Mouse (Mus musculus) layer of hippocampus, postnatal 25 days (tissue): Measurements from ENCODE around the gene Pole2. TPM values are rescaled to one million over a fixed set of nuclear protein-coding genes. Genes with fewer than 3 reads are reported as not detected.

Source experiments
- DNase-seq, 2 experiments: peaks; one replicate each; pipeline ENCODE4 v3.0.0; 2022; ENCODE audit warnings: mixed read lengths in 2 of 2, low spot score in 1 of 2; ENCODE audit errors: extremely low spot score in 1 of 2
- total RNA-seq, 2 experiments: library from RNA; stranded (reverse); gene quantifications; 2 replicates each; pipeline ENCODE4 v1.2.3; 2021

Pole2 gene
- total RNA-seq = 1 to 10 TPM in 1 of 2 experiments, under 1 TPM in 1; 0.27 to 1.4 TPM

DNA sequence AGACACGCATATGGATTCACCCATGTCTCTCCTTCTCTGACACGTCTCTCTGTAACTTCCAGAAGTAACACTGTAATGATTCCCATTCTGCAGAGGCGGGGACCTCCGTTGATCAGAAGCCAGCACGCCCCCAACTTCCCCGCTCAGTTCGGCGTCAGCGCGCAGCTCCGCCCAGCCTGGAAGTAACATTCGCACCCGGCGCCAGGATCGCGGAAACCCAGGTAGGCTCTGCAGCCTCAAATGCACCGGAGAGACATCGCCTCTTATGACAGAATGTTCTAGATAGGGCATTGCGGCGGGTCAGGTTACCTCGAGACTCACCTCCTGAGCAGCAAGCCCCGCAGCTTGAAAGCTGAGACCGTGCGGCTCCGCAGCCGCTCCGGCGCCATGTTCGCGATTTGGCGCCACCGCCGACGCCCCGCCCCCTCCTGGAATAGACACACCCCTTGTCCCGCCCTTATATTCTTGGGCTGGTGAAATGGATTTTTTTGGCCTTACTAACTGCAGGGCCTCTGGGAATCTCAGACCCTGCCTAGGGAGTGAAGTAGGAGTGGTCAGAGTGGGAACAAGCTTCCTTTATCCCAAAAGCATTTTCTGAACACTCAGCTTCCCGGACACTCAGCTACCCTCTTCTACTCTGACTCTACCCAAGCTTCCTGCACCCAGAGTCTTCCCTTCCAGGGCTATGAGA is at the start of gene Pole2:
TSS of gene Pole2 (minus strand) at position 420 of the 691 bp plus-strand sequence.
- peak; percentile 78 to 81 for DNase-seq

DNA sequence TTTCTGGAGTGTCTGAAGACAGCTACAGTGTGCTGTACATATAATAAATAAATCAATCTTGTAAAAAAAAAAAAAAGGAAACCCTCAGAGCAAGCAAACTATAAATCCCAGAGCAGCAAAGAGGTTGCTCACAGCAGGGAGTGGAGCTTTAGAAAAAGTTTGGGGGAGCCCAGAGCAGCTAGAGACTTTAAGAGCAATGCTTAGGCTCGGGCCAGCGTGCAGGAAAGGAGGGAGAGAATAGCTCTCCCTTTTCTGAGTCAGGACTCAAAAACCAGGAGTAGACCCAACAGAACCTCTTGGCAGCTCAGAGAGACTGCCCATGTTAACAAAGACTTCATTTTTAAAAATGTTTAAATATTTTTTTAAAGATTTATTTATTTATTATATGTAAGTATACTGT is 41.0 kb upstream of the Pole2 start:
- DNase-seq = no peak

- peak in 1 of 2 experiments; percentile 3 for DNase-seq
Observed at GRCm38 (mm10) chr12:69267956-69268632, 40.1 kb upstream of the Pole2 start.

GRCm38 (mm10) chr12:69265031-69265430 is 37.0 kb upstream of the Pole2 start:
- DNase-seq = no peak

DNA sequence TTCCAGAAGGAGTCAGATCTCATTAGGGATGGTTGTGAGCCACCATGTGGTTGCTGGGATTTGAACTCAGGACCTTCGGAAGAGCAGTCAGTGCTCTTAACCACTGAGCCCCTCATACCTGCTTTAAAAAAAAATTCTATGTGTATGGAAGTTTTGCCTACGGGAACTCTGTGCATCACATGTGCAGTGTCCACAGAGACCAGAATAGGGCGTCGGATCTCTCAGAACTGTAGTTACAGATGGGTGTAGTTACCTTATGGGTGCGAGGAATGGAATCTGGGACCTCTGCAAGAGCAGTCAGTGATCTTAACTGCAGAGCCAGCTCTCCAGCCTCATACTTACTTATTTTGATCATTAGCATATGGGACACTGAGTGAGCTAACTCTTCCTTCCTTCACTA is 34.3 kb upstream of the Pole2 start:
- DNase-seq = no peak

- no peak for DNase-seq
Observed at GRCm38 (mm10) chr12:69257836-69258235, 29.8 kb upstream of the Pole2 start.

- DNase-seq = no peak
Observed at GRCm38 (mm10) chr12:69253806-69254205, 25.8 kb upstream of the Pole2 start.

DNA sequence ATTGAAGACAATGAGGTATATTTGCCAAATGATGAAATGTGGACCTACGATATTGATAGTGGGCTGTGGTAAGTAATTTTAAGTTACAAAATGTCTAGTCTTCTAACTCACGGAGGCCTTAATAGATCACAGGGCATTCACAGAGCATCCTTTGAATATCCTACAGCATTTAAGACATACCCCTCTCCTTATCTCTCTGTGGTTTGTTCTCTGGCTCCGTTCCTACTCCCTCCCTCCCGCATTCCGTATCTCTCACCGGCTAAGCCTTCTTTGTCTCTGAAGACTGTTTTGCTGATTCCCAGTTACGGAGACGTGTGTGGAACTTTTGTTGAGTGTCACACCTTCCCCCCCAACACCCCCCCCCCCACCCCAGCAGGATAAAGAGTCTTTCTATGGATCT is 22.8 kb upstream of the Pole2 start:
- DNase-seq = no peak

- no peak for DNase-seq
Observed at GRCm38 (mm10) chr12:69249766-69250165, 21.8 kb upstream of the Pole2 start.

DNA sequence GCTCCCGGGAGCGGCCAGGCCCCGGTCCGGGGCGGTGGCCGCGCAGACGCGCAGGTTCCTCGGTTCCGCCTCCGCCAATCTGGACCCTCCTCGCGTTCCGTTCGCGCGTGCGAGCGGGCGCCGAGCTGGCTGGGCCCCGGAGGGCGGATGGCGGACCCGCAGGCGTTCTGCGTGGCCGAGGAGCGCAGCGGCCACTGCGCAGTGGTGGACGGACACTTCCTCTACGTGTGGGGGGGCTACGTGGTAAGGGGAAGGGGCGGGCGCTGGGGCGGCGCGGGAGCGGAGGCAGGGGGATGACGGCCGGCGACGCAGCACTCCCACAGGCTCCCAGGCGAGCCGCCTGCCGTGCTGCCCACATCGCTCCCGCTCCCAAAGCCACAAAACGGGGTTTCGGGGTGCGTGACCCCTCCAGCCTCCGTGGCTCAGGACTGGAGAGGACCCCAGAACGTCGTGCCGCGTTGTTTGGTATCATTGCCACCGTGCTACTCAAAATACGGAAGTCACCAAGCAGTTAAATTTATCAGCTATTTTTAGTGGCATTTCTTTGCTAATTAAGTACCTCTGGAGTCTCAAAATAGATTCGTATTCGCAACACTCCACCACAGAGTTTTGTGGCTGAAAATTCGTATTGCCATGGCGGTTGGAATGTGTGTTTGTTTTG is 13.9 kb upstream of the Pole2 start:
- DNase-seq = peak; percentile 59 to 76

- DNase-seq = no peak
Observed at GRCm38 (mm10) chr12:69241405-69241770, 13.4 kb upstream of the Pole2 start.

DNA sequence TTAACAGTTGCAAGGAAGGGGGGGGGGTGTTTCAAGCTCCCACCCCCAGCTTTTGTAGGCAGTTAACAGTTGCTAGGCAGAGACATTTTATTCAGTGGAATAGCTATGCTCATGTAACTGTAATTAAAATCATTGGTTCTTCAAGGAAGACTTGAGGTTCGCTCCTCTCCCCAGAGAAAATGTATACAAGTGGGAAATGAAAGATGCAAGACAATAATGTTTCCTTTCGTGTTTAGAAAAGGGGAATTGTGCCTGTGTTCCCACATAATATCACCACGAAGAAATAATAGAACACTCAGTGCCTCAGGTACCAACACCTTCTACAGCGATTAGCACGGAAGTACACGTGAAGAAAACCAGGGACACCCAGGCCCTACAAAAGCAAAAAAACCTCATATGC is 12.9 kb upstream of the Pole2 start, which contains the start of gene Klhdc1:
TSS of gene Klhdc1 (plus strand) at position 301 of the 400 bp plus-strand sequence.
- no peak for DNase-seq

GRCm38 (mm10) chr12:69238284-69238683 is 10.3 kb upstream of the Pole2 start:
- no peak for DNase-seq

GRCm38 (mm10) chr12:69235782-69236181 is 7.8 kb upstream of the Pole2 start:
- DNase-seq = no peak

DNA sequence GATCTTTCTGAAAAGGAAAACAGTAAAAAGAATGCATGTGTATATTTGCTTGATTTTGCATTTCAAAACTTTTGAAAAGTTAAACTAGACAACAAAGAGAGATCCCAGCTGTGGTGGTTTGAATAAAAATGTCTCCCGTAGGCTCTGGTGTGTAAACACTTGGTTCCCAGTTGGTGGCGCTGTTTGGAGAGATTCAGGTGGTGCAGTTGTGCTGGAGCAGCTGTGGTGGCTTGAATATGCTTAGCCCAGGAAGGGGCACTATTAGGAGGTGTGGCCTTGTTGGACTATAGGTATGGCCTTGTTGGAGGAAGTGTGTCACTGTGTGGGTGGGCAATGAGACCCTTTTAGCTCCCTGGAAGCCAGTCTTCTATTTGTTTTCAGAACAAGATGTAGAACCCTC is 1.3 kb upstream of the Pole2 start:
- DNase-seq = no peak

DNA sequence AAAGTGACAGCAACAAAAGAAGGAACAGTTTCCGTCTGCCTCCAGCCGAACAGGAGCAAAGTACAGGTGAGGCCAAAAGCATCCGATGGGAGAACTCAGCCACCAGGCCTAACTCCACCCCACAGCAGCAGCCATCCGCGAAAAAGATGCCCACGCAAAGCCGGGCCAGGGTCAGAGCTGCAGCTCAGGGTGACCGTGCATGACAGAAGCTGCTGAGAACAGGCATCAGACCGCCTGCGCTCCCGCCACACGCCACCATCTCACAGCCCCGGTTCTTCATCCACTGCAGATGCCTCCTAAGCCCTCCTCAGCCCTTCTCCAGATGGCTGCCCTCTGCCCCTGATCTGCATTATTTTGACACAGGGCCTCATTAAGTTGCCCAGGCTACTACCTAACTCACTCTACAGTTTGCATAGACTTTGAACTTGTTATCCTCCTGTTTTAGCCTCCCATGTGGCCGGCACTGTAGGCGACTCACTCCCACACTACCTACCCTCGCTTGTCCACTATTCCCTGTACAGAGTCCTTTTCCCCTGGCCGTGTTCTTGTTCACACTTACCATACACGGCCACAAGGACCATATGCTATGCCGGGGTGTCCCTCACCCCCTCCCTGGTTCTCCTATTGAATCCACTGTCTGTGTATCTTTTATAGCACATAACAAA is 7.2 kb downstream of the Pole2 start:
- no peak for DNase-seq

- no peak for DNase-seq
Observed at GRCm38 (mm10) chr12:69216587-69216986, 11.4 kb downstream of the Pole2 start.

- DNase-seq = peak; percentile 19 to 54
Observed at GRCm38 (mm10) chr12:69215000-69215785, 12.8 kb downstream of the Pole2 start.

- DNase-seq = no peak
Observed at GRCm38 (mm10) chr12:69214393-69214792, 13.6 kb downstream of the Pole2 start.

- DNase-seq = no peak
Observed at GRCm38 (mm10) chr12:69213186-69213777, 14.7 kb downstream of the Pole2 start.
